Mouse (Mus musculus): Measurements from ENCODE around the gene Numa1. TPM values are rescaled to one million over a fixed set of nuclear protein-coding genes. Genes with fewer than 3 reads are reported as not detected.
A peak's percentile ranks its signal among the peaks of the same experiment; 100 is the strongest.

Gene Numa1
- polyA plus RNA-seq, 1 experiment from 2014 or later = 50.8 TPM

DNA sequence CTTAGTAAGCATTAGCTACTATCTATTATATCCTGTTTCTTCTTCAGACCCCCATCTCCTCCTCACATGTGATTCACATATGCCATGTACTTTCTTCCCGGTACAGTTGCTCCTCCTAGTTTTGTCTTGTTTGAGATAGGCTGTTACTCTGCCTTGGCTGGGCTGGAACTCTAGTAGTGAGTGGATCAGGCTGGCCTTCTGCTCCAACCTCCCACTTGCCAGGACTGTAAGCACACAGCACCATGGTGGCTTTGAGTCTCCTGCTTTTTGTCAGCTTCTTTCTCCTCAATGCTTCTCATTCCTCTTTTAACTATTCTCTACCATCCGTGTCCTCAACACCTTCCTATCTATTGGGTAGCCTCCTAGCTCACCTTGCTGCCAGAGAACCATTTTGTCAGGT, 34.8 kb downstream of the Numa1 start:
- Histone ChIP-seq H3K27ac (peak overlapping the region; percentile 100), H3K4me2 (replicated peaks) (peak overlapping the region; percentile 80), H3K27me3 (ENCODE audit: control insufficient read depth, insufficient read depth, low read length) (no peaks in the 10 kb centered on the region), H3K4me3 (replicated peaks; ENCODE audit: low read length) (peak overlapping the region; percentile 83; the same call in 1 of the 2 replicates), H3K36me3 (replicated peaks; ENCODE audit: control insufficient read depth, insufficient read depth) (no peaks in the 10 kb centered on the region), H3K9me3 (ENCODE audit: control insufficient read depth, low read length) (no peaks in the 10 kb centered on the region), H3K4me1 (replicated peaks; ENCODE audit: control insufficient read depth, insufficient read depth, low read length) (peaks cover 28% of the 10 kb centered on the region), H3K9ac (peak overlapping the region; percentile 97)
- 60% methylated on average over 2 of the region's 2 CpGs for WGBS
- ATAC-seq (ENCODE audit: low FRiP score) (no peak), DNase-seq (ENCODE audit: low spot score) (no peak)

DNA sequence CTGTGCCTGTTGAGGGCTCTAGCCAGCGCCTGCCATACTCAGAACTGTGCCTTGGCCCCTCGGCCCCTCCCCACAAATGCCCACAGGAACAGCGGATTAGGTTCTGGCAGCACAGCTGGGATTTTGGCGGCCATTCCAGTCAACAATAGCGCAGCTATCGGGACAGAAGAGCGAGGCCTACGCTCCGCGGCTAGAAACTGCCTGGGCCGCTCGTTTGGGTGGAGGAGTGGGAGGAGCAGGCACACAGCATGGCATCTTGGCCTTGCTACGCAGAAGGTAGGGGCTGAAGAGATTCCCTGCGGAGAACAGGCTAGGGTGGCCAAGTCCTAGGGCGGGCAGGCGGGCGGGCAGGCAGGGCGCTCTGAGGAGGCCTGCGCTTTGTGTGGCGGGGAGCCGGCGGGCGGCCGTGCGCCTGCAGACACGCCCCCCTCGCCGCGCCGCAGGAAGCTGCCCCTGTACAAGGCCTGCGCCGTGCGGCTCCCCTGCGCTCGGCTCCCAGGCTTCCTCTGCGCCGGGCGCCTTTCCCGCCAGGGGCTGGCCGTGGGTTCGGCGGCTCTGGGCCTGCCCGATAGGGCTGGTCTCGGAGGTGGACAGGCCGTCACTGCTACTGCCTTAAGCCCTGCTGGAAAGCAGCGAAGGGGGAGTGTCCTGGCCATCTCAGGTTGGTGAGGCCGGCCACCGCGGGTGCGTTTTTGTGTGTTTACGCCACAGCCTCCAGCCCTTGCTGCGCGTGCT, 36.0 kb downstream of the Numa1 start:
- DNase-seq (ENCODE audit: low spot score) = peak; percentile 73
- H3K36me3 ChIP-seq (replicated peaks; ENCODE audit: control insufficient read depth, insufficient read depth) = no peaks in the 10 kb centered on the region
- peak overlapping the region; percentile 80 for H3K4me2 ChIP-seq (replicated peaks)
- peak; percentile 89 for ATAC-seq (ENCODE audit: low FRiP score)
- H3K27me3 ChIP-seq (ENCODE audit: control insufficient read depth, insufficient read depth, low read length) = no peaks in the 10 kb centered on the region
- peak overlapping the region; percentile 97 for H3K9ac ChIP-seq
- peak overlapping the region; percentile 83 for H3K4me3 ChIP-seq (replicated peaks; ENCODE audit: low read length)
- H3K9me3 ChIP-seq (ENCODE audit: control insufficient read depth, low read length) = no peaks in the 10 kb centered on the region
- peaks cover 28% of the 10 kb centered on the region for H3K4me1 ChIP-seq (replicated peaks; ENCODE audit: control insufficient read depth, insufficient read depth, low read length)
- under 1% methylated on average over 48 of the region's 53 CpGs for WGBS
- peak overlapping the region; percentile 100 for H3K27ac ChIP-seq

DNA sequence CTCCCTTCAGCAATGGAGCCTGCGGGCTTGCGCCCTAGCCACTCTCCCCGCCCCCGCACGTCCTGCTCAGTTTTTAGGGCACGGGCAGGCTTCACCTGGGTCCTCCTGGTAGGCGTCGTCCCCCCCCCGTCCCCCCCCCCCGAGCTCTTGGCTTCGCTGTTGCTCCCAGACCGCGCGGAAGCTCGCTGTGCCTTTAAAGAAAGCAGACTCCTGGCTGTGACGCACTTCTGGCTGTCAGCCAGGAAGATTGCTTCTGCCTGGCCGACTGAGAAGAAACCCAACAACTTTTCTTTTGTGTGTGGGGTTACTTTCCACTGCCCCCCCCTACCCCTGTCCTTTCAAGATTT, 36.5 kb downstream of the Numa1 start:
- Histone ChIP-seq H3K27me3 (ENCODE audit: control insufficient read depth, insufficient read depth, low read length) (no peaks in the 10 kb centered on the region), H3K36me3 (replicated peaks; ENCODE audit: control insufficient read depth, insufficient read depth) (no peaks in the 10 kb centered on the region), H3K9me3 (ENCODE audit: control insufficient read depth, low read length) (no peaks in the 10 kb centered on the region), H3K4me1 (replicated peaks; ENCODE audit: control insufficient read depth, insufficient read depth, low read length) (peaks cover 28% of the 10 kb centered on the region), H3K4me2 (replicated peaks) (peak overlapping the region; percentile 80), H3K4me3 (replicated peaks; ENCODE audit: low read length) (peak overlapping the region; percentile 83), H3K9ac (peak overlapping the region; percentile 97), H3K27ac (peak overlapping the region; percentile 100)
- WGBS = 0% methylated on average over 13 of the region's 17 CpGs
- peak; percentile 95 for DNase-seq (ENCODE audit: low spot score)
- peak; percentile 79 for ATAC-seq (ENCODE audit: low FRiP score)

DNA sequence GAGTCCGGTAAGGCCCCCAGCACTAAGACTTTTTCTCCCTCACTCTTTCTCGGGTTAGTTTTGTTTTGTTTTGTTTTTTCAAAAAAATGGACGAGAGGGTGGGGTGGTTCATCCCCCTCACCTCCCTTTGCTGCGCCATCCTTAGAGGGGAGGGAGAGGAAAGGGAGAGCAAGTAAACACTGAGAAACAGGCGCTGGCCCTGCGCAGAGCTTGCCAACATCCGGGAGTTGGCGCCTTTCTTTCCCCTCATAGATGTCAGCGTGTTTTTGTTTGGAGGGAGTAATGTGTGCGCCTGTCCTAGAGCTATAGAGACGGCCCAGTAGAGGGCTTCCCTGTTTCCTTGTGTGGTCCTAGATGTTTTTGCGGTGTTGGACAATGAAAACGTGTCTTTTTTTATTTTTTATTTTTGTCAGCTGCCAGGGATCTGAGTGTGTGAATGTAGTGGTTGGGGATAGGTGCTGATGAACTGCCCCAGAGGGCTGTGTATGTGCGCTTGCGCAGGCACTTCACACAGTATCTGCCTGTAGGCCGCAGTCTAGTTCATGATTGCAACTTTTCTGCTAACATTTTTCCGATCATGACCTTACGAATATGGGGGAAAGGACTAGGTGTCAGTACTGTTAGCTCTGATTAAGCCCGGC, 37.0 kb downstream of the Numa1 start:
- Histone ChIP-seq H3K9me3 (ENCODE audit: control insufficient read depth, low read length) (no peaks in the 10 kb centered on the region), H3K4me1 (replicated peaks; ENCODE audit: control insufficient read depth, insufficient read depth, low read length) (peaks cover 28% of the 10 kb centered on the region), H3K36me3 (replicated peaks; ENCODE audit: control insufficient read depth, insufficient read depth) (no peaks in the 10 kb centered on the region), H3K4me3 (replicated peaks; ENCODE audit: low read length) (peak overlapping the region; percentile 83), H3K4me2 (replicated peaks) (peak overlapping the region; percentile 80), H3K27me3 (ENCODE audit: control insufficient read depth, insufficient read depth, low read length) (no peaks in the 10 kb centered on the region), H3K27ac (peak overlapping the region; percentile 100), H3K9ac (peak overlapping the region; percentile 97)
- peak; percentile 81 for ATAC-seq (ENCODE audit: low FRiP score)
- 1% methylated on average over 19 of the region's 19 CpGs for WGBS
- DNase-seq (ENCODE audit: low spot score) = peak; percentile 81

DNA sequence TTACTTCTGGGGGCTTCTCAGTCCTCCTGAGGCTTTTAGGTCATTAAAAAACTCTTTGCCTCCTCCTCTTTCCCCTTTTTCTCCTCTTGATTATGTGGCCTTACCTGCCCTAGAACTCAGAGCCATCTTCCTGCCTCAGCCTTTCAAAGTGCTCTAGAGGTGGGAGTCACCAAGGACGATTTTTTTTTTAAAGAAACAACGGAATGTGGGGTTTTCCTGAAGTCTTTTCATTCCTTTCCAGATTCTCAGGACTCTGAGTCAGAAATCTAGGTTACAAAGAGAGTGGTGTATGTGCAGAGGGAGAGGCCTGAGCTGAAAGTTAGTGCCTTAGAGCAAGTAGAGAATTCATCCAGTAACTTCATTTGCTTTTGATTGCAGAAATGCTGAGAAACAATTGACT, 37.8 kb downstream of the Numa1 start:
- DNase-seq (ENCODE audit: low spot score) (no peak), ATAC-seq (ENCODE audit: low FRiP score) (no peak)
- peak overlapping the region; percentile 80 for H3K4me2 ChIP-seq (replicated peaks)
- peak overlapping the region; percentile 100 for H3K27ac ChIP-seq
- H3K9ac ChIP-seq = peak overlapping the region; percentile 97
- H3K27me3 ChIP-seq (ENCODE audit: control insufficient read depth, insufficient read depth, low read length) = no peaks in the 10 kb centered on the region
- H3K36me3 ChIP-seq (replicated peaks; ENCODE audit: control insufficient read depth, insufficient read depth) = peaks cover under 1% of the 10 kb centered on the region; the same call in 1 of the 2 replicates
- WGBS = 60% methylated on average over 2 of the region's 2 CpGs
- peak overlapping the region; percentile 83 for H3K4me3 ChIP-seq (replicated peaks; ENCODE audit: low read length)
- H3K4me1 ChIP-seq (replicated peaks; ENCODE audit: control insufficient read depth, insufficient read depth, low read length) = peaks cover 28% of the 10 kb centered on the region
- no peaks in the 10 kb centered on the region for H3K9me3 ChIP-seq (ENCODE audit: control insufficient read depth, low read length)

DNA sequence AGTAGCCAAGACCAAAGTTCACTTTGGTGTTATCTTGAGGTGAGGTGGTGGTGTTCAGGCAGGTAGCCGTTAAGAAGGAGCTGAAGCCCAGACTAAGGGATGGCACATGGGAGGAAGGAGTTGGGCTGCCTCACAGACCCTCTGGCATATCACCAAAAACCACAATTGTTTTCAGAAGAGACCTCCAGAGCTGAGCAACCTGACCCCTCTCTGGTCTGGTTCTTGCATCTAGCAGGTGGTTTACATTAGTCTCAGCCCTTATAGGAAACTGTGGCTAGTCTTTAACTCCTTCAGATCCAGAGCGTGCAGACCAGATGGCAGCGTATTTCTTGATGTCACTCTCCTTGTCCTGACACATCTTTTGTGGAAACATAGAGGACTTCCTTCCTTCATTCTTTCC, 39.8 kb downstream of the Numa1 start:
- DNase-seq (ENCODE audit: low spot score) = no peak
- Histone ChIP-seq H3K9ac (no peak overlapping the region), H3K4me1 (replicated peaks; ENCODE audit: control insufficient read depth, insufficient read depth, low read length) (peaks cover 26% of the 10 kb centered on the region), H3K9me3 (ENCODE audit: control insufficient read depth, low read length) (no peaks in the 10 kb centered on the region), H3K27ac (no peak overlapping the region), H3K4me2 (replicated peaks) (no peak overlapping the region), H3K4me3 (replicated peaks; ENCODE audit: low read length) (no peak overlapping the region), H3K27me3 (ENCODE audit: control insufficient read depth, insufficient read depth, low read length) (no peaks in the 10 kb centered on the region), H3K36me3 (replicated peaks; ENCODE audit: control insufficient read depth, insufficient read depth) (peaks cover 11% of the 10 kb centered on the region; the same call in 1 of the 2 replicates)
- no peak for ATAC-seq (ENCODE audit: low FRiP score)
- 86% methylated on average over 3 of the region's 3 CpGs for WGBS

DNA sequence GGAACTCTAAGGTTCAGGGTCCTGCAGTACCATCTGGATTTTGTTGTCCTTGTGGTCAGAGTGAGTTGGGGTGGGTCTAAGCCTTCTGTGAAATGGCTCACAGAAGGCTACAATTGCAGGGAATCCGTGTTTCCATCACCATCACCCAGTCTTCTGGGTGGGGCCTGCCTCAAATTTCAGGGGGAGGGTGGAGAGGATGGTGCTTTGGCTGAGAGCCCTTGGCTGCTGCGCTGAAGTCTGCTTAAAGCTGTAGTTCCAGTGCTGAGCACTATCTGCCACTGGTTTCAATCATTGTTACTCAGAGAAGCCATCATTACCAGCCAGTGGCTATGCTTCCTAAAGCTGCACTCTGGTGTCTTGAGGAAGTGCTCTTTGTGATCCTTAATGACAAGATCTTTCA, 40.6 kb downstream of the Numa1 start:
- Histone ChIP-seq H3K9ac (no peak overlapping the region), H3K4me3 (replicated peaks; ENCODE audit: low read length) (no peak overlapping the region), H3K9me3 (ENCODE audit: control insufficient read depth, low read length) (no peaks in the 10 kb centered on the region), H3K4me2 (replicated peaks) (no peak overlapping the region), H3K36me3 (replicated peaks; ENCODE audit: control insufficient read depth, insufficient read depth) (peaks cover 13% of the 10 kb centered on the region; the same call in 1 of the 2 replicates), H3K27ac (no peak overlapping the region), H3K4me1 (replicated peaks; ENCODE audit: control insufficient read depth, insufficient read depth, low read length) (peaks cover 20% of the 10 kb centered on the region), H3K27me3 (ENCODE audit: control insufficient read depth, insufficient read depth, low read length) (no peaks in the 10 kb centered on the region)
- no peak for ATAC-seq (ENCODE audit: low FRiP score)
- 79% methylated on average over 2 of the region's 2 CpGs for WGBS
- no peak for DNase-seq (ENCODE audit: low spot score)

DNA sequence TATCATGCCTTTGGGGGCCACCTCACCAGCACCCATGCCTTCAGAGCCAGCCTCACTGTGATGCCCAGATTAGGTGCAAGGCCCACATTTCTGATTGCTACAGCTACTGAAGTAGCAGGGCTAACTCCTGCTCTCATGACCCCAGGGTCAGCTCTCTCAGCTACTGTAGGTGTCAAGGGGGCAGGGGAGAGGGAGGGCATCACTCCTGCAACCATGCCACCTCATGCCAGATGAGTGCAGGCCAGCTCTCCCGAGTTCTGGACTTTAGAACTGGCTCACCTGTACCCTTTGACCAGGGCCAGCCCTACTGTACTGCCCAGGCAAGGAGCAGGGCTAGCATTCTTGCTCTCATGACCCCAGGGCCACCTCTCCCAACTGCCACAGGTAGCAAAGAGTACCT, 48.8 kb downstream of the Numa1 start:
- no peak overlapping the region for H3K4me3 ChIP-seq (replicated peaks; ENCODE audit: low read length)
- no peaks in the 10 kb centered on the region for H3K4me1 ChIP-seq (replicated peaks; ENCODE audit: control insufficient read depth, insufficient read depth, low read length)
- peaks cover 48% of the 10 kb centered on the region for H3K36me3 ChIP-seq (replicated peaks; ENCODE audit: control insufficient read depth, insufficient read depth)
- H3K9me3 ChIP-seq (ENCODE audit: control insufficient read depth, low read length) = no peaks in the 10 kb centered on the region
- H3K4me2 ChIP-seq (replicated peaks) = no peak overlapping the region
- ATAC-seq (ENCODE audit: low FRiP score) = no peak
- H3K27me3 ChIP-seq (ENCODE audit: control insufficient read depth, insufficient read depth, low read length) = no peaks in the 10 kb centered on the region
- WGBS = 88% methylated on average over 1 of the region's 1 CpGs
- no peak overlapping the region for H3K9ac ChIP-seq
- DNase-seq (ENCODE audit: low spot score) = peak; percentile 10
- no peak overlapping the region for H3K27ac ChIP-seq

DNA sequence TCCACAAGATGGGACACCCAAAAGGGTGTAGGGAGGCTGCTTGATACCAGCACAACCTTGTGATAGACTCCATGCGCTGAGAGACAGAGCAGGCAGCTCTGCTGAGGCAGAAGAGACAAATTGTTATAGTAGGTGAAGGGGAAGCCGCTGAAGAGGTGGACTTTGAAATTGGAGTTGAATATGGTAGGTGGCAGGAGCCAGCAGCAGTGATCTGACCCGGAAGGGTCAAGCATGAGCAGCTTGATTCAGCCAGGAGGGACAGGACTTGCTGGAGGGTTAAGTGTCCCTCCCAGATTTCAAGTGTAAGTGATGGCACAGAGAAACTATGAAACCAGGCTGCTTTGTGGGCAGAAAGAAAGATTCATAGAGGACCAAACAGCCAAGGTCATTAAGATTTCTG, 51.2 kb downstream of the Numa1 start:
- WGBS = 93% methylated on average over 3 of the region's 3 CpGs
- no peak for ATAC-seq (ENCODE audit: low FRiP score)

More for the DNA sequence above, 51.2 kb downstream of the Numa1 start:
- H3K4me2 ChIP-seq (replicated peaks) = no peak overlapping the region
- H3K9ac ChIP-seq = no peak overlapping the region
- no peaks in the 10 kb centered on the region for H3K9me3 ChIP-seq (ENCODE audit: control insufficient read depth, low read length)
- H3K4me3 ChIP-seq (replicated peaks; ENCODE audit: low read length) = no peak overlapping the region
- no peaks in the 10 kb centered on the region for H3K27me3 ChIP-seq (ENCODE audit: control insufficient read depth, insufficient read depth, low read length)
- H3K27ac ChIP-seq = no peak overlapping the region
- DNase-seq (ENCODE audit: low spot score) = no peak
- H3K36me3 ChIP-seq (replicated peaks; ENCODE audit: control insufficient read depth, insufficient read depth) = peaks cover 66% of the 10 kb centered on the region
- H3K4me1 ChIP-seq (replicated peaks; ENCODE audit: control insufficient read depth, insufficient read depth, low read length) = no peaks in the 10 kb centered on the region

Measured in hindbrain, embryonic 14.5 days (tissue).